Mouse (Mus musculus) megakaryocyte, adult 5-6 weeks (primary cell): ENCODE measurements around the gene Mrpl52. TPM values are rescaled to one million over a fixed set of nuclear protein-coding genes. Genes with fewer than 3 reads are reported as not detected.

Experiments used
- ATAC-seq: 2 replicates; pipeline ENCODE4 v1.8.0; 2016; ENCODE audit warnings: mild to moderate bottlenecking, inconsistent platforms; ENCODE audit not compliant: poor library complexity, severe bottlenecking
- total RNA-seq, 2 experiments: library from RNA; stranded (forward) in 1 of 2; stranded (reverse) in 1 of 2; fragments of 153-499, 151-499 nt in 1 of 2; fragments of 221-1000, 200-1000 nt in 1 of 2; gene quantifications; 2 replicates each; pipeline versions ENCODE4 v1.2.3 to v1.2.4; 2015 to 2017

The Mrpl52 gene
- total RNA-seq, 2 experiments from 2014 or later, result 81.6 to 145 TPM

DNA sequence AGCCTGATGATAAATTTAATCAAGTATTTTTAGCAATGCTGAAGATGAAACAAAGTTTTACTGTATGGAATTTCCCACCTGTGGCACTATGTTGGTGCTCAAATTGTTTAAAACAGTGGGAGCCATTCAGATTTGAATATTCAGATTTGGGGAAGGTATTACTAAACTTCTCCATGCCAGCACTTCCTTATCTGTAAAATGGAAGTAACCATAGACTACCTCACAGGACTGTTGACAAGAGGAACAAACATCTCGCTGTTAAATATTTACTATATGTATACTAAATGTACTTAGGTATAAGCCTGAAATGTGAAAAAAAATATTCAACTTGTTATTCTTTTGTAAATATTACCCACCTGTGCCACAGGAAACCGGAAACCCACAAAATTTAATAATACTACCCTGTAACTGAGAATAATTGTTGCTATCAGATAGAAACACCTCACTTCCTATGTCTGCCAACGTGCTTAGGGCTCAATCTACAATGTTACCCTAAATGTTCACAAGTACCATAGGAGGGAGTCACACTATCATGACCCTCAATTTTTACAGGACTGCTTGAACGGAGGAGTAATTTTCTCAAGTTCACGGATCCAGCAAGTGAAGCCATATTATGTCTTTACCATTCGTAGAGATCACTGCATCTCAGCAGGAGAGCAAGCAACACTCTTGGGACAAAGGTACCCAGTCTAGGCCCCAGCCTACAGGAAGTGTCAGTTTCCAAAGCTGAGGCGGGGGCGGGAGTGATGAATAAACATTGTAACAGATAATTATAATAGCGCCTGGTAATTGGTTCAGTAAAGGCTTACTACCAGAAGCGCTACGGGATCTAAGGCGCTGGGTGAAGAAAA is 36.6 kb downstream of the Mrpl52 start:
- ATAC-seq, result peak; percentile 54

DNA sequence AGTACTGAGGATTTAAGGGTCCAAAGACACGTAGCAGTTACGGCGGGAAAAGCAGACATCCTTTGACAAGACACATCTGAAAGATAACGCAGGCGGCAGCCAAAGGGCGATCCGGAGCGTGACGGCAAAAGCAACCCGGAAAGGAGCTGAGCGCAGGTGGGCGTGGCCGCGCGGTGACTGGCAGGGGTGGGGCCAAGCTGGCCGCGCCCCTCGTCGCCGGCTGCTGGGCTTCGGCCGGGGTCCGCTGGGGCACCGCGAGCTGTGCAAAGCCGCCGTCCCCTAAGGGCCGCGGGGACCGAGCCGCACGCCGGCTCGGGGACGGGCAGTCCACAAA is 37.2 kb downstream of the Mrpl52 start, which contains the start of gene Lrp10:
Lrp10 (plus strand) TSS at position 179 of the 334 bp plus-strand sequence.
- peak; percentile 89 for ATAC-seq

DNA sequence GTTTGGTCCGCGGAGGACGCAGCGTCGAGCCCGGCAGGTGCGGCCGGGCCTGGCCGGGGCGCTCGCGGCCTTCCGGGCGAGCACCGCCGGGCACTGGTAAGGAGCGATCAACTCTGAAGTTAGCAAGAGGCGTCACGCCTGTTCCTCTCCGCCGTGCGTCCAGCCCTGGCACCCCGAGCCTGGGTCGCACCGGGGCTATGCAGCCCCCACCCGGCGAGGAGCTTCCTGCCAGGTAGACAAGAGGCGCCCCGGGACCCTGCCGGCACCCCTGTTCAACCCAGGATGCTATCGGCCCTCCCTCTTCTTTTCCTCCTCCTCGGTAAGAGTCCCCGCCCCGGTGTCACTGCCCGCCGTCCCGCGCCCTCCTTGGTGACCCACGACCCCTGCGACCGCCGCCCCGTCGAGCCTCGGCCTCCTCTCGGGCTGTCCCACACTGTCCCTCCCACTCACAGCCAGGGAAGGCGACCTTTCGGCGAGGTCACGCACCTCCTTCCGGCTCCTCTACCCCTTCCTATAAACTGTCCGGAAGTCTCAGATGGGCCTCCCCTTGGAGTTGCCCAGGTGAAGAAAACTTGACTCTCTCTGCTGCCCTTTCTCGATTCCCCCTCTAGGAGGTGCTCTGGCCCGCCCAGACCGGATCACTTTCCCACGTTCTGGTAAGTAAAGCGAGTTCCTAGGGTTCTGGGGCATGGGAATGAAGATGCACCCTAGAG is 37.7 kb downstream of the Mrpl52 start:
- ATAC-seq, result peak; percentile 70

- ATAC-seq, result no peak
These were observed 44.8 kb downstream of the Mrpl52 start for GRCm38 (mm10) chr14:54471467-54471866.

GRCm38 (mm10) chr14:54472671-54473070 is 46.0 kb downstream of the Mrpl52 start:
- ATAC-seq, result no peak

DNA sequence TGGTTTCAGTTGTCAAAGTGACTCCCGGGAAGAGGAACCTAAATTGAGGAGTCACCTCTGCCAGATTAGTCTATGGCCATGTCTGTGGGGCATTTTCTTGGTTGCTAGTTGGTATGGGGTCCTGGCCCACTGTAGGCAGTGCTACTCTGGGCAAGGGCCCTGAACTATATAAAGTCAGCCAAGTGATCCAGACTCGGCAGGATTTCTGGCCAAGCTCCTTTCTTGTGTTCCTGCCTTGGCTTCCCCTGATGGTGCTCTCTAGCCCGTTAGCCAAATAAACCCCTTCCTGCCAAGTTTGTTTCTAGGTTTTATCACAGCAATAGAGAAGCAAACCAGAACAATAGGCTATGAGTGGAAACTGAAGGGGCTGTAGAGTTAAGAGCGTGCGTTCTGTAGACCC is 48.0 kb downstream of the Mrpl52 start:
- ATAC-seq, result no peak

GRCm38 (mm10) chr14:54475941-54476844 is 49.5 kb downstream of the Mrpl52 start, which contains the start of gene Rem2:
Rem2 (plus strand) TSS chr14:54476100.
- no peak for ATAC-seq

DNA sequence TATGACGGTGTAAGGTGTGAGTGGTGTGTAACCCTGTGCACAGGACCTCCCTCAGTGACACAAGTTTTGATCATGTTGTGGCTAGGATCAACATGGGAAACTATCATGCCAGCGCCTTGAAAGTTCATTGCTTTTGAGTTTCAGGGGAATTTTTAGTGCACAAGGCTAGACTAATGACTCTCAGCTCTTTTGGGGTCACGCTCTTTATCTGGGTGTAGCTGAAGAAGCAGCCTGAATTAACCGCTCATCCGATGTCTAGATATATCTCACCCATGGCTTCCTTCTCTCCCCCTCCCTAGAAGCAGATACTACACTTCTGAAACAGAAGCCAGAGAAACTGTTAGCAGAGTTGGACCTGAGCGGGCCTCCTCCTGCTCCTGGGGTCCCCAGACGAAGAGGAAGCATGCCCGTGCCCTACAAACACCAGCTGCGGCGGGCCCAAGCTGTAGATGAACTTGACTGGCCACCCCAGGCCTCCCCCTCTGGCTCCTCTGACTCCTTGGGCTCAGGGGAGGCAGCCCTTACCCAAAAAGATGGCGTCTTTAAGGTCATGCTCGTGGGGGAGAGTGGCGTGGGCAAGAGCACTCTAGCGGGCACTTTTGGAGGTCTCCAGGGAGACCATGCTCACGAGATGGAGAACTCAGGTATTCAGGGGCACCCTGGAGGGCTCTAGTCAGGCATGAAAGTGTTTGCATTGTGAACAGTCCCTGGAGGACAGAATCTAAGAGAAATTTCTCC is 50.6 kb downstream of the Mrpl52 start:
- ATAC-seq, result no peak

Other genes starting within 250 kb of the Mrpl52 start
- 136 and 154 TPM in 2 replicates for gene Dad1, start 172.8 kb upstream of the Mrpl52 start, total RNA-seq (2015)
- gene Dad1, start 172.8 kb upstream of the Mrpl52 start, total RNA-seq (2017), result 84.1 and 86.7 TPM in 2 replicates
- gene Abhd4, start 172.7 kb upstream of the Mrpl52 start, total RNA-seq (2015), result 11.0 and 13.9 TPM in 2 replicates
- gene Abhd4, start 172.7 kb upstream of the Mrpl52 start, total RNA-seq (2017), result 10.0 and 16.5 TPM in 2 replicates
- gene Olfr49, start 142.0 kb upstream of the Mrpl52 start, total RNA-seq (2015), result not detected in 2 replicates
- 0.11 TPM in 1 of 2 replicates, not detected in the other for gene Olfr49, start 142.0 kb upstream of the Mrpl52 start, total RNA-seq (2017)
- 43.0 and 47.8 TPM in 2 replicates for gene Oxa1l, start 66.1 kb upstream of the Mrpl52 start, total RNA-seq (2015)
- gene Oxa1l, start 66.1 kb upstream of the Mrpl52 start, total RNA-seq (2017), result 31.5 and 32.2 TPM in 2 replicates
- gene Slc7a7, start 9.1 kb upstream of the Mrpl52 start, total RNA-seq (2015), result 13.1 and 19.3 TPM in 2 replicates
- 15.9 and 16.7 TPM in 2 replicates for gene Slc7a7, start 9.1 kb upstream of the Mrpl52 start, total RNA-seq (2017)
- gene Mmp14, start 4.7 kb downstream of the Mrpl52 start, total RNA-seq (2015), result 0.66 and 1.1 TPM in 2 replicates
- gene Mmp14, start 4.7 kb downstream of the Mrpl52 start, total RNA-seq (2017), result 0.61 TPM in 1 of 2 replicates, not detected in the other
- 29.9 and 31.2 TPM in 2 replicates for gene Lrp10, start 37.2 kb downstream of the Mrpl52 start, total RNA-seq (2015)
- gene Lrp10, start 37.2 kb downstream of the Mrpl52 start, total RNA-seq (2017), result 46.9 and 51.7 TPM in 2 replicates
- not detected in 2 replicates for gene Rem2, start 49.2 kb downstream of the Mrpl52 start, total RNA-seq (2015)
- gene Rem2, start 49.2 kb downstream of the Mrpl52 start, total RNA-seq (2017), result not detected in 2 replicates
- 14.7 and 26.0 TPM in 2 replicates for gene Prmt5, start 90.6 kb downstream of the Mrpl52 start, total RNA-seq (2015)
- 15.3 and 22.6 TPM in 2 replicates for gene Prmt5, start 90.6 kb downstream of the Mrpl52 start, total RNA-seq (2017)
- 43.9 and 48.7 TPM in 2 replicates for gene Haus4, start 127.7 kb downstream of the Mrpl52 start, total RNA-seq (2015)
- gene Haus4, start 127.7 kb downstream of the Mrpl52 start, total RNA-seq (2017), result 50.6 and 51.6 TPM in 2 replicates
- 0.11 and 0.54 TPM in 2 replicates for gene Ajuba, start 150.6 kb downstream of the Mrpl52 start, total RNA-seq (2015)
- 0.57 and 0.73 TPM in 2 replicates for gene Ajuba, start 150.6 kb downstream of the Mrpl52 start, total RNA-seq (2017)
- gene 4931414P19Rik, start 179.1 kb downstream of the Mrpl52 start, total RNA-seq (2015), result 4.3 and 4.8 TPM in 2 replicates
- gene 4931414P19Rik, start 179.1 kb downstream of the Mrpl52 start, total RNA-seq (2017), result 4.1 and 4.9 TPM in 2 replicates
- 133 and 145 TPM in 2 replicates for gene Psmb5, start 191.1 kb downstream of the Mrpl52 start, total RNA-seq (2015)
- gene Psmb5, start 191.1 kb downstream of the Mrpl52 start, total RNA-seq (2017), result 41.4 and 51.1 TPM in 2 replicates
- not detected in 2 replicates for gene Psmb11, start 194.5 kb downstream of the Mrpl52 start, total RNA-seq (2015)
- not detected in 2 replicates for gene Psmb11, start 194.5 kb downstream of the Mrpl52 start, total RNA-seq (2017)
- gene Gm17606, start 214.0 kb downstream of the Mrpl52 start, total RNA-seq (2015), result not detected in 2 replicates
- gene Gm17606, start 214.0 kb downstream of the Mrpl52 start, total RNA-seq (2017), result not detected in 2 replicates
- 0.27 and 0.78 TPM in 2 replicates for gene Cdh24, start 214.5 kb downstream of the Mrpl52 start, total RNA-seq (2015)
- 0.51 and 0.57 TPM in 2 replicates for gene Cdh24, start 214.5 kb downstream of the Mrpl52 start, total RNA-seq (2017)